Mouse (Mus musculus): Measurements from ENCODE around the gene Slc39a5. TPM values are rescaled to one million over a fixed set of nuclear protein-coding genes. Genes with fewer than 3 reads are reported as not detected.
A peak's percentile ranks its signal among the peaks of the same experiment; 100 is the strongest.

The Slc39a5 gene
- polyA plus RNA-seq, 1 experiment from 2014 or later: 0.76 TPM

GRCm38 (mm10) chr10:128397466-128397865 lies 3.6 kb downstream of the Slc39a5 start:
- no peak overlapping the region for H3K9ac ChIP-seq (ENCODE audit: low read length)
- no peaks in the 10 kb centered on the region for H3K27me3 ChIP-seq (ENCODE audit: control insufficient read depth, insufficient read depth, low read length)
- H3K36me3 ChIP-seq (ENCODE audit: control insufficient read depth, insufficient read depth, low read length): 0 out of 2 replicates have a peak, but pooled peaks cover 3% of the 10 kb centered on the region
- 68% methylated on average over 6 of the region's 7 CpGs for WGBS
- H3K27ac ChIP-seq (replicated peaks): no peak overlapping the region
- H3K4me3 ChIP-seq (ENCODE audit: low read depth, low read length): no peak overlapping the region
- H3K4me2 ChIP-seq (replicated peaks; ENCODE audit: low read depth): no peak overlapping the region
- TF ChIP-seq EP300 (optimal IDR thresholded peaks at IDR 0.05) (no peak), CTCF (IDR thresholded peaks at IDR 0.05; ENCODE audit: low read depth) (no peak)
- no peaks in the 10 kb centered on the region for H3K4me1 ChIP-seq (replicated peaks; ENCODE audit: control insufficient read depth, insufficient read depth)
- ATAC-seq (ENCODE audit: low FRiP score, low TSS enrichment) (0 out of 2 replicates have a peak, but pooled peaks have one; percentile 20), DNase-seq (ENCODE audit: low spot score) (peak; percentile 53)
- H3K9me3 ChIP-seq (ENCODE audit: control insufficient read depth, low read length): no peaks in the 10 kb centered on the region

GRCm38 (mm10) chr10:128396716-128397264 lies 4.2 kb downstream of the Slc39a5 start:
- TF ChIP-seq CTCF (IDR thresholded peaks at IDR 0.05; ENCODE audit: low read depth) (no peak), EP300 (optimal IDR thresholded peaks at IDR 0.05) (no peak)
- Histone ChIP-seq H3K36me3 (ENCODE audit: control insufficient read depth, insufficient read depth, low read length) (peaks cover 7% of the 10 kb centered on the region; the same call in 1 of the 2 replicates), H3K9me3 (ENCODE audit: control insufficient read depth, low read length) (no peaks in the 10 kb centered on the region), H3K4me3 (ENCODE audit: low read depth, low read length) (no peak overlapping the region), H3K4me1 (replicated peaks; ENCODE audit: control insufficient read depth, insufficient read depth) (no peaks in the 10 kb centered on the region), H3K27ac (replicated peaks) (no peak overlapping the region), H3K4me2 (replicated peaks; ENCODE audit: low read depth) (no peak overlapping the region), H3K27me3 (ENCODE audit: control insufficient read depth, insufficient read depth, low read length) (no peaks in the 10 kb centered on the region), H3K9ac (ENCODE audit: low read length) (0 out of 2 replicates have a peak overlapping the region, but pooled peaks have one; percentile 18)
- WGBS: 61% methylated on average over 10 of the region's 10 CpGs
- DNase-seq (ENCODE audit: low spot score) (no peak), ATAC-seq (ENCODE audit: low FRiP score, low TSS enrichment) (no peak)

- Histone ChIP-seq H3K27me3 (ENCODE audit: control insufficient read depth, insufficient read depth, low read length) (no peaks in the 10 kb centered on the region), H3K4me2 (replicated peaks; ENCODE audit: low read depth) (no peak overlapping the region), H3K36me3 (ENCODE audit: control insufficient read depth, insufficient read depth, low read length) (peaks cover 8% of the 10 kb centered on the region; the same call in 1 of the 2 replicates), H3K27ac (replicated peaks) (no peak overlapping the region), H3K9me3 (ENCODE audit: control insufficient read depth, low read length) (no peaks in the 10 kb centered on the region), H3K9ac (ENCODE audit: low read length) (no peak overlapping the region; the same call in 1 of the 2 replicates), H3K4me1 (replicated peaks; ENCODE audit: control insufficient read depth, insufficient read depth) (no peaks in the 10 kb centered on the region), H3K4me3 (ENCODE audit: low read depth, low read length) (no peak overlapping the region)
- ATAC-seq (ENCODE audit: low FRiP score, low TSS enrichment) (no peak), DNase-seq (ENCODE audit: low spot score) (no peak)
- TF ChIP-seq EP300 (optimal IDR thresholded peaks at IDR 0.05): no peak
- TF ChIP-seq CTCF (IDR thresholded peaks at IDR 0.05; ENCODE audit: low read depth): no peak
- WGBS: 52% methylated on average over 11 of the region's 11 CpGs
Observed at GRCm38 (mm10) chr10:128396017-128396673, 4.9 kb downstream of the Slc39a5 start.

- Histone ChIP-seq H3K27me3 (ENCODE audit: control insufficient read depth, insufficient read depth, low read length) (no peaks in the 10 kb centered on the region), H3K9ac (ENCODE audit: low read length) (no peak overlapping the region), H3K27ac (replicated peaks) (no peak overlapping the region), H3K4me3 (ENCODE audit: low read depth, low read length) (no peak overlapping the region), H3K4me2 (replicated peaks; ENCODE audit: low read depth) (no peak overlapping the region), H3K9me3 (ENCODE audit: control insufficient read depth, low read length) (no peaks in the 10 kb centered on the region), H3K36me3 (ENCODE audit: control insufficient read depth, insufficient read depth, low read length) (peaks cover 44% of the 10 kb centered on the region), H3K4me1 (replicated peaks; ENCODE audit: control insufficient read depth, insufficient read depth) (no peaks in the 10 kb centered on the region)
- TF ChIP-seq CTCF (IDR thresholded peaks at IDR 0.05; ENCODE audit: low read depth) (no peak), EP300 (optimal IDR thresholded peaks at IDR 0.05) (no peak)
- WGBS: 79% methylated on average over 6 of the region's 6 CpGs
- no peak for ATAC-seq (ENCODE audit: low FRiP score, low TSS enrichment)
- no peak for DNase-seq (ENCODE audit: low spot score)
Observed at GRCm38 (mm10) chr10:128391850-128392249, 9.2 kb downstream of the Slc39a5 start.

- no peaks in the 10 kb centered on the region for H3K27me3 ChIP-seq (ENCODE audit: control insufficient read depth, insufficient read depth, low read length)
- ATAC-seq (ENCODE audit: low FRiP score, low TSS enrichment) (no peak), DNase-seq (ENCODE audit: low spot score) (no peak)
- no peaks in the 10 kb centered on the region for H3K9me3 ChIP-seq (ENCODE audit: control insufficient read depth, low read length)
- H3K4me3 ChIP-seq (ENCODE audit: low read depth, low read length): no peak overlapping the region
- whole genome bisulfite sequencing: 86% methylated on average over 12 of the region's 12 CpGs
- TF ChIP-seq EP300 (optimal IDR thresholded peaks at IDR 0.05): no peak
- TF ChIP-seq CTCF (IDR thresholded peaks at IDR 0.05; ENCODE audit: low read depth): no peak
- H3K4me2 ChIP-seq (replicated peaks; ENCODE audit: low read depth): no peak overlapping the region
- H3K9ac ChIP-seq (ENCODE audit: low read length): no peak overlapping the region
- H3K4me1 ChIP-seq (replicated peaks; ENCODE audit: control insufficient read depth, insufficient read depth): no peaks in the 10 kb centered on the region
- H3K27ac ChIP-seq (replicated peaks): no peak overlapping the region
- H3K36me3 ChIP-seq (ENCODE audit: control insufficient read depth, insufficient read depth, low read length): peaks cover 54% of the 10 kb centered on the region
Observed at GRCm38 (mm10) chr10:128390366-128390765, 10.7 kb downstream of the Slc39a5 start.

- no peak overlapping the region for H3K27ac ChIP-seq (replicated peaks)
- no peak for ATAC-seq (ENCODE audit: low FRiP score, low TSS enrichment)
- TF ChIP-seq EP300 (optimal IDR thresholded peaks at IDR 0.05) (no peak), CTCF (IDR thresholded peaks at IDR 0.05; ENCODE audit: low read depth) (no peak)
- H3K9me3 ChIP-seq (ENCODE audit: control insufficient read depth, low read length): no peaks in the 10 kb centered on the region
- H3K4me1 ChIP-seq (replicated peaks; ENCODE audit: control insufficient read depth, insufficient read depth): no peaks in the 10 kb centered on the region
- H3K27me3 ChIP-seq (ENCODE audit: control insufficient read depth, insufficient read depth, low read length): no peaks in the 10 kb centered on the region
- 72% methylated on average over 6 of the region's 6 CpGs for WGBS
- no peak overlapping the region for H3K4me2 ChIP-seq (replicated peaks; ENCODE audit: low read depth)
- DNase-seq (ENCODE audit: low spot score): no peak
- H3K36me3 ChIP-seq (ENCODE audit: control insufficient read depth, insufficient read depth, low read length): peaks cover 60% of the 10 kb centered on the region
- H3K9ac ChIP-seq (ENCODE audit: low read length): no peak overlapping the region
- H3K4me3 ChIP-seq (ENCODE audit: low read depth, low read length): no peak overlapping the region
Observed at GRCm38 (mm10) chr10:128389570-128389969, 11.5 kb downstream of the Slc39a5 start.
